Mouse (Mus musculus): ENCODE data around the gene Spink4. TPM values are rescaled to one million over a fixed set of nuclear protein-coding genes. Genes with fewer than 3 reads are reported as not detected.

Gene Spink4
- polyA plus RNA-seq, 1 experiment: not detected

DNA sequence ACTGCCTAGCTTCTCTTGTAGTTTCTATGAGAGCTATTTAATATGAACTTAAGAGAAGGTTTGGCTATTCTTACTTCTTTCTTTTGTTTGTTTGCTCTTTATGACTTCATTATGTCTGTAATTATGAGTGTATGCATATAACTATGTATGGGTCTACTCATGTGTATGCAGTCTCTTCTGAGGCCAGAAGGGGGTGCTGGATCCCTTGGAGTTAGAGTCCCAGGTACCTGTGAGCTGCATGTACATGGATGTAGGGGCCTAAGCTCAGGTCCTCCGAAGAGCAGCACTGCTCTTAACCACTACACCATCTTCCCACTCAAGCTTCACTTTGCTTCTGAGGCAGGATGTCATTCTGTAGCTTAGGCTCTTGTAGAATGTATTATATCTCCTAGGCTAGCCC, 33.7 kb downstream of the Spink4 start:
- DNase-seq (ENCODE audit: extremely low spot score in 1 of 2, low spot score in 1 of 2): peak in 1 of 2 experiments; percentile 30

- no peak for DNase-seq (ENCODE audit: extremely low spot score in 1 of 2, low spot score in 1 of 2)
Measured at GRCm38 (mm10) chr4:40955942-40956341, 36.1 kb downstream of the Spink4 start.

DNA sequence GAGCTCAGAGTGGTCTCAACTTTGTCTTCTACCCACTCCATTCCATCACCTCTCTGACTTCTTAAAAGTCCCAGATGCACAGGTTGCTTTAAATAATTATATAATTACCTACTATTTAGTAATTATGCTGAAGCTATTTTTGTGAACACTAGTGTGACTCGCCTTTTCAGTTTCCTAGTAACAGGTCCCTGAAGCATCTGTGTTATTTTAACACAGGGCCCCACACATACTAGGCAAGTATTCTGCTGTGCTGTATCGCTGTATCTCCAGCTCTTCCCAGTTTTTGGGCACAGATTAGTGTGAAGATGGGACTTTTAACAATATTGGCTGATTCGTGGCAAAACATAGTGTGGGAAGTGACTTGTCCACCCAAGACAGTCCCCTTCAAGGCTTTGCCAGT, 43.7 kb downstream of the Spink4 start:
- DNase-seq (ENCODE audit: extremely low spot score in 1 of 2, low spot score in 1 of 2): peak in 1 of 2 experiments; percentile 25

- DNase-seq (ENCODE audit: extremely low spot score in 1 of 2, low spot score in 1 of 2): no peak
Measured at GRCm38 (mm10) chr4:40969161-40969560, 49.3 kb downstream of the Spink4 start.

GRCm38 (mm10) chr4:40969781-40970591, 50.1 kb downstream of the Spink4 start:
- no peak for DNase-seq (ENCODE audit: extremely low spot score in 1 of 2, low spot score in 1 of 2)

DNA sequence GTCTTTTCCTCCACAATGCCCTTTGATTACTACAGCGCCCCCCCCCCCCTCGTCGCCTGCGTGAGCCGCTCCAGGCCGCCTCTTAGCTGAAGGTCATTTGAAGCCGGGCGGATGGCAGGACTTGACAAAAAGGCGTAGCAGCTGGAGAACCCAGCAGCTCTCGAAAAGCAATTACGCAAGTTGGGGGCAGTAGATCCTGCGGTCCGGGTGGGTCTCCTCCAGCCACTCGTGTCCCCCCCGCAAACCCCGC, 50.7 kb downstream of the Spink4 start:
- no peak for DNase-seq (ENCODE audit: extremely low spot score in 1 of 2, low spot score in 1 of 2)

GRCm38 (mm10) chr4:40970842-40971701, 51.2 kb downstream of the Spink4 start, which contains the start of gene Nfx1:
Nfx1 (plus strand) TSS chr4:40970906.
- peak; percentile 92 to 97 for DNase-seq (ENCODE audit: extremely low spot score in 1 of 2, low spot score in 1 of 2)

DNA sequence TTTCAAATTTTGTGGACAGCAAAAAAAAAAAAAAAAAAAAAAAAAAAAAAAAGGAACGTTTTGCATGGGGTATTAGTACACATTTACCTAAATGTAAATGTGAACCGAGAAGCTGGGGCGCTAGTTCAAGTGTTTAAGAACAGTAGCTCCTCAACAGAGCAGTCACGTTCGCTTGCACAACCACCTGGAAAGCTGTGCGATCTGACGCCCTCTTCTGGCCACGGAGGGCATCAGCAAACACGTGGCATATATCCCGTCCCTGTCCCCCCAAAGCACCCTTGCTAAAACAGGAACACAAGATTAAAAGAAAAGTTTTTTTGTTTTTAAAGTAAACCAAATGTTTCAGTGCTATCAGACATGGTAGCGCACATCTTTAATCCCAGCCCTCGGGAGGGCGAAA, 51.9 kb downstream of the Spink4 start:
- no peak for DNase-seq (ENCODE audit: extremely low spot score in 1 of 2, low spot score in 1 of 2)

DNA sequence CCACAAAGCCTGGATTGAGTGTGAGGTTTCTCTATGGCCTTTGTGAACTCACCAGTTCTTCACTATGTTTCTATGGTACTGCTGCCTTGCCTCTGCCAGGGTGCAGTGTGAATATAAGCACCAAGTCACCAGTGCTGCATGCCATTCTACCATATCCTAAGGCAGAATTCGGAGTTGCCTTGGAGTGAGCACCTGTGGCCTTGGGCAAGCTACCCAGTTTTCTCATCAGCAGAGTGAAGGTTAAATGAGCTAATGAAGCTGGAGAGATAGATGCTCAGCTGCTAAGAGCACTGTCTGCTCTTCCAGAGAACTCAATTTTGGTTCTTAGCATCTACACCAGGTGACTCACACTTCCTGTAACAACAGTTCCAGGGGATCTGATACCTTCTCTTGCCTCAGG, 54.2 kb downstream of the Spink4 start:
- DNase-seq (ENCODE audit: extremely low spot score in 1 of 2, low spot score in 1 of 2): no peak

DNA sequence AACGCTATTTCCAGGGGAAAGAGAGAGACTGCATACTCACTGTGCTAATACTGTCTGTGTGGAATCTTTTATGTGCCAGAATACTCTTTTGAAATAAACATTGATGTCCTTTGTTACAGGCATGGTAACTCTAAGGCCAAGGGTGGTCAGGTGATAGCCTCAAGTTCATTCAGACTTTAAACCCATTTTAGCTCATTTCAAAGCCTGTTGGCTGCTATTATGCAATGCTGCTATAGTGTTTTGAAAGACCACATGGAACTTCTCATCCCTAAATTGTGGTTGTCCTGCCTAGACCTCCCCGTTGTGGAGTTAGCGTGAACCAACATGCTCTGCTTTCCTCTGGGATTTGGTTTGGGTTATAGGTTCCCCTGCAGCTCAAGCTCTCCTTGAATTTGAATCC, 55.8 kb downstream of the Spink4 start:
- no peak for DNase-seq (ENCODE audit: extremely low spot score in 1 of 2, low spot score in 1 of 2)

DNA sequence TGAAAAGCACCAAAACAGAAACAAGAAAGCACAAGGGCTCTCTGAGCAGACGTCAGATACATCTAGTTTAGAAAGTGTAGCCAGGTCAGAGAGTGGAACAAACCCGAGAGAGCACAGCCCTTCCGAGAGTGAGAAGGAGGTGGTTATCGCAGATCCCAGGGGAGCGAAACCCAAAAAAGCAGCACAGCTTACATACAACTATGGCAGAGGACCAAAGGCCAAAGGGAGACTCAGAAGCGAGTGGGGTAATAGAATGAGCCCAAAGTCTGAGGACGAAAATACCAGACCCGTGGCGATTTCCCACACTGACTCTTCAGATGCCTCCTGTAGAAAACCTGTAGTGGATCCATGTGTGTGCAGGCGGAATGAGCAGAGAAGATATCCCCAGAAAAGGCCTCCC, 56.8 kb downstream of the Spink4 start:
- DNase-seq (ENCODE audit: extremely low spot score in 1 of 2, low spot score in 1 of 2): no peak

DNA sequence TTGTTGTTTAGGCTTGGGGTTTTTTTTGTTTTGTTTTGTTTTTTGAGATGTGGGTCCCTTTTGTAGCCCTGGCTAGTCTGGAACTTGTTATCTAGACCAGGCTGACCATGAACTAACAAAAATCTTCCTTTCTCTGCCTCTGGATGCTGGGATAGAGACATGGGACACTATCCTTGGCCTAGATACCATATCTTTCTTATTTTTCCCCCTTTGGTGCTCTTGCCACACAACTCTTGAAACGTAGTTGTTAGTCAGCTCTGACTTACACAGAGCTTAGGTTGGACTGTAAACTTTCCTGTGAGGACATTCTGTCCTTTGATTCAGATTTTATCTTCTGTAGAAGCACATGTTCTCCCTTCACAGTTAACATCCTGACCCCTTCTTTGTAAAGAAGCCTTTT, 59.6 kb downstream of the Spink4 start:
- DNase-seq (ENCODE audit: extremely low spot score in 1 of 2, low spot score in 1 of 2): no peak

Other genes with a start within 250 kb of the Spink4 start
- gene Aptx, start 216.9 kb upstream of the Spink4 start, polyA plus RNA-seq (2012; rRNA removed): 26.8 and 27.1 TPM in 2 replicates
- 116 and 127 TPM in 2 replicates for gene Dnaja1, start 197.9 kb upstream of the Spink4 start, polyA plus RNA-seq (2012; rRNA removed)
- 49.0 and 54.8 TPM in 2 replicates for gene Smu1, start 162.1 kb upstream of the Spink4 start, polyA plus RNA-seq (2012; rRNA removed)
- 4.7 and 5.2 TPM in 2 replicates for gene B4galt1, start 66.0 kb upstream of the Spink4 start, polyA plus RNA-seq (2012; rRNA removed)
- gene Bag1, start 28.2 kb downstream of the Spink4 start, polyA plus RNA-seq (2012; rRNA removed): 165 and 177 TPM in 2 replicates
- 110 and 116 TPM in 2 replicates for gene Chmp5, start 28.4 kb downstream of the Spink4 start, polyA plus RNA-seq (2012; rRNA removed)
- gene Nfx1, start 50.9 kb downstream of the Spink4 start, polyA plus RNA-seq (2012; rRNA removed): 89.1 and 103 TPM in 2 replicates
- gene Aqp7, start 128.1 kb downstream of the Spink4 start, polyA plus RNA-seq (2012; rRNA removed): 0.04 TPM in 1 of 2 replicates, not detected in the other
- gene Aqp3, start 178.1 kb downstream of the Spink4 start, polyA plus RNA-seq (2012; rRNA removed): 0.26 and 1.1 TPM in 2 replicates
- gene Nol6, start 204.4 kb downstream of the Spink4 start, polyA plus RNA-seq (2012; rRNA removed): 64.1 and 67.0 TPM in 2 replicates
- gene Ube2r2, start 215.7 kb downstream of the Spink4 start, polyA plus RNA-seq (2012; rRNA removed): 167 and 168 TPM in 2 replicates

Data from frontal cortex, adult 2 months (tissue).